ENCODE assay signal across 10 mouse cellular contexts in the genomic region with DNA sequence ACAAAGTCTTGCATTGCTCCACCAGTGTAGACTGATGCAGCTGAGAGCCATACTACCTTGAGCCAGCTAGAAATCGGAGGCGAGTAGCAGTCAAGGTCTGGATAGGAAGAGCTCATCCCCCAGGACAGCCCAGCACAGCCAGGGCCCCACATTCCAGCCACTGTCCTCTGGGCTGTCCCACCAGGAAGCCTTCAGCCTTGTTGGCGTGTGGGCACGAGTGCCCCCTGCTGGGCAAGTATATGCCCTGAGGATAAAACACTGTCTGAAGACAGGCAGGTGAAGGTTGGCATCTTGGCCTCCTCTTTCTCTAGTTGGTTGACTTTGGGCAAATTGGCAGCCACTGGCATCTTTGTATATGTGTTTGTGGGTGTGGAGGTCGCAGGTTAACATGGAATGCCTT. TPM values are rescaled to one million over a fixed set of nuclear protein-coding genes. Genes with fewer than 3 reads are reported as not detected.
A peak's percentile ranks its signal among the peaks of the same experiment; 100 is the strongest.
DNase-seq lines count a peak whose midpoint lies in the region; ATAC-seq lines count a peak whose summit lies in the region.
"Had no signal": no experiment of that assay in that cellular context is flagged by ENCODE, and none has a peak within 500 bp of the region (broad histone marks: within the 10 kb centered on the region; RNA-seq: fewer than 3 reads in every experiment).

No protein-coding gene starts in this region.

- DNase-seq in 3T3-L1 (ENCODE audit: low read depth, low spot score), result peak; percentile 69
- DNase-seq in R1 (ENCODE audit: low read depth, low spot score), result peak; percentile 50
- DNase-seq in heart, adult 18-20 months, result peak; percentile 70 to 89
- peak; percentile 71 for DNase-seq in kidney, adult 9 months
- DNase-seq in ovary, postnatal 10 days (ENCODE audit: low spot score), result peak; percentile 44
- peak; percentile 33 to 74 for DNase-seq in thymus, postnatal 10 days (ENCODE audit: low spot score in 2 of 2)

- H3K9ac ChIP-seq in limb, embryonic 12.5 days (replicated peaks), result no peak overlapping the region
- H3K9ac ChIP-seq: embryonic facial prominence, embryonic 12.5 days; neural tube, embryonic 12.5 days had no signal

- H3K27ac ChIP-seq in limb, embryonic 12.5 days, result no peak overlapping the region
- H3K27ac ChIP-seq: embryonic facial prominence, embryonic 12.5 days; neural tube, embryonic 12.5 days had no signal

- peak; percentile 93 for ATAC-seq in common myeloid progenitor, adult 5-6 weeks (replicated peaks; ENCODE audit: low read depth, poor library complexity, severe bottlenecking)
- 0 out of 2 replicates have a peak, but pooled peaks have one; percentile 44 for ATAC-seq in limb, embryonic 12.5 days (ENCODE audit: insufficient number of reproducible peaks, insufficient read depth, low FRiP score, low TSS enrichment, low read depth)

- peaks cover 48% of the 10 kb centered on the region for H3K27me3 ChIP-seq in limb, embryonic 12.5 days
- H3K27me3 ChIP-seq: embryonic facial prominence, embryonic 12.5 days; neural tube, embryonic 12.5 days had no signal

- H3K4me2 ChIP-seq in limb, embryonic 12.5 days, result no peak overlapping the region
- H3K4me2 ChIP-seq: embryonic facial prominence, embryonic 12.5 days; neural tube, embryonic 12.5 days had no signal

- no peak overlapping the region for H3K4me3 ChIP-seq in limb, embryonic 12.5 days (replicated peaks)
- H3K4me3 ChIP-seq: embryonic facial prominence, embryonic 12.5 days; neural tube, embryonic 12.5 days had no signal

- 14% methylated on average over 5 of the region's 5 CpGs for WGBS in limb, embryonic 12.5 days

- H3K4me1 ChIP-seq in limb, embryonic 12.5 days (replicated peaks), result peaks cover 38% of the 10 kb centered on the region

- no peaks in the 10 kb centered on the region for H3K9me3 ChIP-seq in limb, embryonic 12.5 days
- H3K9me3 ChIP-seq: embryonic facial prominence, embryonic 12.5 days; neural tube, embryonic 12.5 days had no signal

- H3K36me3 ChIP-seq in limb, embryonic 12.5 days, result no peaks in the 10 kb centered on the region
- H3K36me3 ChIP-seq: embryonic facial prominence, embryonic 12.5 days; neural tube, embryonic 12.5 days had no signal

RNA-seq across cellular contexts. Expression of a gene that starts 56.0 kb away (rescaled TPM):
- not detected in 2 replicates for total RNA-seq in common myeloid progenitor, adult 5-6 weeks (2017)
- 1 to 10 TPM; 5.2 to 5.8 TPM for total RNA-seq in heart, adult 18-20 months (2021)
- 44.4 and 67.0 TPM in 2 replicates for polyA plus RNA-seq in limb, embryonic 12.5 days (2016; fragmentation: Nextera tagmentation; extraction: Ambion mirVana)
